Mouse (Mus musculus) limb, embryonic 14.5 days (tissue): ENCODE measurements around the gene Gna13. TPM values are rescaled to one million over a fixed set of nuclear protein-coding genes. Genes with fewer than 3 reads are reported as not detected.

Experiments
- ATAC-seq: fragments of 200-750 bp; cut with Nextera tagmentation; 2 replicates; pipeline ENCODE4 v1.8.0; 2017; ENCODE audit warnings: low read depth, moderate number of reproducible peaks, moderate TSS enrichment; ENCODE audit not compliant: low FRiP score
- DNase-seq: peaks from one replicate; pipeline ENCODE4 v3.0.0-alpha.2; 2015; ENCODE audit warnings: low spot score
- H3K27ac ChIP-seq: fragments of 300-500 bp; sonication (generic); replicated peaks from 2 replicates; pipeline ENCODE4 v1.5.1; 2014; ENCODE audit warnings: low read depth, mild to moderate bottlenecking, low read length, moderate library complexity, mixed read lengths
- H3K27me3 ChIP-seq: fragments of 300-500 bp; sonication (generic); 2 replicates; pipeline ENCODE4 v1.6.1; 2014; ENCODE audit warnings: low read length, mixed read lengths; ENCODE audit not compliant: control insufficient read depth, insufficient read depth
- H3K36me3 ChIP-seq: fragments of 300-500 bp; sonication (generic); 2 replicates; pipeline ENCODE4 v1.6.1; 2014; ENCODE audit warnings: mild to moderate bottlenecking, low read length, moderate library complexity, mixed read lengths; ENCODE audit not compliant: control insufficient read depth, insufficient read depth
- H3K4me1 ChIP-seq: fragments of 300-500 bp; sonication (generic); 2 replicates; pipeline ENCODE4 v1.6.1; 2014; ENCODE audit warnings: antibody characterized with exemption, low read length, mixed read lengths; ENCODE audit not compliant: control insufficient read depth, insufficient read depth
- H3K4me2 ChIP-seq: fragments of 300-500 bp; sonication (generic); replicated peaks from 2 replicates; pipeline ENCODE4 v1.6.1; 2014; ENCODE audit warnings: low read depth, mild to moderate bottlenecking, low read length, moderate library complexity; ENCODE audit not compliant: severe bottlenecking
- H3K4me3 ChIP-seq: fragments of 300-500 bp; sonication (generic); replicated peaks from 2 replicates; pipeline ENCODE4 v1.5.1; 2014; ENCODE audit warnings: low read length
- H3K9ac ChIP-seq: fragments of 300-500 bp; sonication (generic); 2 replicates; pipeline ENCODE4 v1.6.1; 2014; ENCODE audit warnings: mild to moderate bottlenecking, low read depth, low read length, moderate library complexity; ENCODE audit not compliant: severe bottlenecking
- H3K9me3 ChIP-seq: fragments of 300-500 bp; sonication (generic); 2 replicates; pipeline ENCODE4 v1.6.1; 2016; ENCODE audit warnings: low read length; ENCODE audit not compliant: control insufficient read depth
- POLR2A ChIP-seq: fragments of 200-500 bp; IDR thresholded peaks from 2 replicates; pipeline ENCODE4 v1.8.0; 2012; ENCODE audit warnings: inconsistent platforms, mild to moderate bottlenecking, moderate library complexity, borderline replicate concordance; ENCODE audit not compliant: insufficient read depth, insufficient read length; ENCODE audit errors: extremely low read depth
- WGBS: fragments of 180-500 bp; shearing (Covaris S2); extraction: QIAGEN DNeasy Blood & Tissue Kit; methylation state at CpG from one replicate; pipeline ENCODE4 v1.1.7; 2014; 5-methylcytosine and 5-hydroxymethylcytosine counted together
- polyA plus RNA-seq, 2 experiments: library from polyadenylated mRNA; depleted of rRNA in 1 of 2; stranded (reverse) in 1 of 2; unstranded in 1 of 2; fragments of >200 nt; fragmentation: Nextera tagmentation in 1 of 2; extraction: Ambion mirVana in 1 of 2; gene quantifications; 2 replicates each; pipeline versions ENCODE4 v1.2.1 to v1.2.3; 2012 to 2014

Gna13 gene
- polyA plus RNA-seq, 2 experiments: 24.8 to 26.2 TPM

GRCm38 (mm10) chr11:109406431-109406830 is 43.8 kb downstream of the Gna13 start:
- Histone ChIP-seq H3K4me1 (no peaks in the 10 kb centered on the region; the same call in 1 of the 2 replicates), H3K27me3 (no peaks in the 10 kb centered on the region), H3K4me3 (no peak overlapping the region), H3K9ac (no peak overlapping the region), H3K27ac (no peak overlapping the region), H3K36me3 (no peaks in the 10 kb centered on the region), H3K4me2 (no peak overlapping the region), H3K9me3 (no peaks in the 10 kb centered on the region)
- no peak for TF ChIP-seq POLR2A
- no peak for DNase-seq
- 92% methylated on average over 5 of the region's 5 CpGs for WGBS
- ATAC-seq: no peak

GRCm38 (mm10) chr11:109410197-109410980 is 47.8 kb downstream of the Gna13 start:
- Histone ChIP-seq H3K36me3 (no peaks in the 10 kb centered on the region), H3K4me3 (no peak overlapping the region), H3K27ac (no peak overlapping the region), H3K4me2 (no peak overlapping the region), H3K27me3 (no peaks in the 10 kb centered on the region), H3K4me1 (no peaks in the 10 kb centered on the region), H3K9me3 (no peaks in the 10 kb centered on the region), H3K9ac (no peak overlapping the region)
- WGBS: 89% methylated on average over 15 of the region's 15 CpGs
- no peak for TF ChIP-seq POLR2A
- DNase-seq (no peak), ATAC-seq (no peak)

GRCm38 (mm10) chr11:109413617-109414016 is 51.0 kb downstream of the Gna13 start, which contains the start of gene 9930022D16Rik:
TSS of gene 9930022D16Rik (plus strand) at chr11:109413917.
- TF ChIP-seq POLR2A: no peak

GRCm38 (mm10) chr11:109414802-109415201 is 52.2 kb downstream of the Gna13 start:
- H3K4me1 ChIP-seq: no peaks in the 10 kb centered on the region
- no peak overlapping the region for H3K27ac ChIP-seq
- no peak overlapping the region for H3K4me2 ChIP-seq
- H3K4me3 ChIP-seq: no peak overlapping the region
- TF ChIP-seq POLR2A: no peak
- ATAC-seq (no peak), DNase-seq (no peak)
- no peaks in the 10 kb centered on the region for H3K36me3 ChIP-seq
- H3K9me3 ChIP-seq: no peaks in the 10 kb centered on the region
- H3K9ac ChIP-seq: no peak overlapping the region
- H3K27me3 ChIP-seq: no peaks in the 10 kb centered on the region
- 84% methylated on average over 5 of the region's 5 CpGs for WGBS

More at GRCm38 (mm10) chr11:109413617-109414016, 51.0 kb downstream of the Gna13 start, which contains the start of gene 9930022D16Rik:
- Histone ChIP-seq H3K27me3 (no peaks in the 10 kb centered on the region), H3K36me3 (no peaks in the 10 kb centered on the region), H3K4me2 (no peak within 1 kb of the TSS), H3K9ac (no peak within 1 kb of the TSS), H3K27ac (no peak within 1 kb of the TSS), H3K9me3 (no peaks in the 10 kb centered on the region), H3K4me1 (no peaks in the 10 kb centered on the region), H3K4me3 (no peak within 1 kb of the TSS)
- ATAC-seq: no peak
- 93% methylated on average over 6 of the region's 6 CpGs for WGBS
- no peak for DNase-seq

GRCm38 (mm10) chr11:109416709-109417420 is 54.2 kb downstream of the Gna13 start:
- Histone ChIP-seq H3K9me3 (no peaks in the 10 kb centered on the region), H3K9ac (no peak overlapping the region), H3K4me1 (no peaks in the 10 kb centered on the region), H3K27me3 (no peaks in the 10 kb centered on the region), H3K36me3 (no peaks in the 10 kb centered on the region), H3K27ac (no peak overlapping the region), H3K4me3 (no peak overlapping the region), H3K4me2 (no peak overlapping the region)
- 80% methylated on average over 8 of the region's 8 CpGs for WGBS
- no peak for DNase-seq
- no peak for TF ChIP-seq POLR2A
- ATAC-seq: no peak
